Mouse (Mus musculus) c-Kit-positive CD71-positive TER-119-negative erythroid progenitor cells, embryonic 14.5 days (primary cell): ENCODE data around the gene Gm20605.

ENCODE experiments used
- DNase-seq: peaks from one replicate; pipeline ENCODE4 v3.0.0-alpha.2; 2013; ENCODE audit warnings: low read depth

Gm20605 gene

GRCm38 (mm10) chr5:137628498-137629305 is at the start of gene Gm20605, which contains the start of the genes Fbxo24 and Lrch4:
Gm20605 (plus strand) TSS chr5:137629175.
Fbxo24 (minus strand) TSS chr5:137629002.
Lrch4 (plus strand) TSS chr5:137629121.
- DNase-seq: peak; percentile 100

GRCm38 (mm10) chr5:137580246-137580645 is 48.7 kb upstream of the Gm20605 start:
- DNase-seq: no peak

GRCm38 (mm10) chr5:137582702-137583101 is 46.3 kb upstream of the Gm20605 start:
- no peak for DNase-seq

GRCm38 (mm10) chr5:137583670-137584169 is 45.3 kb upstream of the Gm20605 start:
- DNase-seq: no peak

- peak; percentile 46 for DNase-seq
Measured at GRCm38 (mm10) chr5:137584976-137585375, 44.0 kb upstream of the Gm20605 start.

- no peak for DNase-seq
Measured at GRCm38 (mm10) chr5:137590507-137590906, 38.5 kb upstream of the Gm20605 start.

GRCm38 (mm10) chr5:137595921-137596320 is 33.1 kb upstream of the Gm20605 start:
- no peak for DNase-seq

GRCm38 (mm10) chr5:137596601-137597261 is 32.2 kb upstream of the Gm20605 start:
- DNase-seq: no peak

- no peak for DNase-seq
Measured at GRCm38 (mm10) chr5:137597625-137598024, 31.4 kb upstream of the Gm20605 start.

- DNase-seq: no peak
Measured at GRCm38 (mm10) chr5:137598100-137598826, 30.7 kb upstream of the Gm20605 start.

GRCm38 (mm10) chr5:137599600-137599999 is 29.4 kb upstream of the Gm20605 start:
- no peak for DNase-seq

- DNase-seq: no peak
Measured at GRCm38 (mm10) chr5:137600281-137600618, 28.7 kb upstream of the Gm20605 start.

- peak; percentile 98 for DNase-seq
Measured at GRCm38 (mm10) chr5:137600619-137601364, 28.2 kb upstream of the Gm20605 start, which contains the start of gene Mospd3. Mospd3 (minus strand) TSS chr5:137601058.

GRCm38 (mm10) chr5:137601365-137601729 is 27.6 kb upstream of the Gm20605 start:
- peak; percentile 38 for DNase-seq

- no peak for DNase-seq
Measured at GRCm38 (mm10) chr5:137607860-137608653, 20.9 kb upstream of the Gm20605 start.

GRCm38 (mm10) chr5:137608654-137609190 is 20.3 kb upstream of the Gm20605 start:
- no peak for DNase-seq

- no peak for DNase-seq
Measured at GRCm38 (mm10) chr5:137609292-137609691, 19.7 kb upstream of the Gm20605 start.

GRCm38 (mm10) chr5:137610056-137610455 is 18.9 kb upstream of the Gm20605 start:
- no peak for DNase-seq

GRCm38 (mm10) chr5:137610548-137611244 is 18.3 kb upstream of the Gm20605 start:
- DNase-seq: no peak

GRCm38 (mm10) chr5:137611245-137611602 is 17.8 kb upstream of the Gm20605 start:
- DNase-seq: no peak
